Mouse (Mus musculus) intestine, postnatal 0 days (tissue): ENCODE measurements around the gene Mcts1. TPM values are rescaled to one million over a fixed set of nuclear protein-coding genes. Genes with fewer than 3 reads are reported as not detected.

ENCODE experiments used
- ATAC-seq: fragments of 200-750 bp; cut with Nextera tagmentation; 2 replicates; pipeline ENCODE4 v1.8.0; 2017; ENCODE audit warnings: mild to moderate bottlenecking, moderate TSS enrichment, moderate library complexity
- H3K27ac ChIP-seq: fragments of 300-500 bp; sonication (generic); 2 replicates; pipeline ENCODE4 v1.5.1; 2014; ENCODE audit warnings: mild to moderate bottlenecking, low read depth, low read length, moderate library complexity
- H3K27me3 ChIP-seq: fragments of 300-500 bp; sonication (generic); replicated peaks from 2 replicates; pipeline ENCODE4 v1.6.1; 2014; ENCODE audit warnings: low read length, mixed read lengths; ENCODE audit not compliant: control insufficient read depth, insufficient read depth
- H3K36me3 ChIP-seq: fragments of 300-500 bp; sonication (generic); 2 replicates; pipeline ENCODE4 v1.6.1; 2014; ENCODE audit warnings: mild to moderate bottlenecking, moderate library complexity; ENCODE audit not compliant: control insufficient read depth, insufficient read depth
- H3K4me1 ChIP-seq: fragments of 300-500 bp; sonication (generic); replicated peaks from 2 replicates; pipeline ENCODE4 v1.6.1; 2014; ENCODE audit warnings: antibody characterized with exemption, low read length, mixed read lengths; ENCODE audit not compliant: control insufficient read depth, insufficient read depth
- H3K4me2 ChIP-seq: fragments of 300-500 bp; sonication (generic); replicated peaks from 2 replicates; pipeline ENCODE4 v1.6.1; 2014; ENCODE audit warnings: low read depth, mild to moderate bottlenecking, moderate library complexity
- H3K4me3 ChIP-seq: fragments of 300-500 bp; sonication (generic); 2 replicates; pipeline ENCODE4 v1.5.1; 2014; ENCODE audit warnings: low read depth, low read length
- H3K9ac ChIP-seq: fragments of 300-500 bp; sonication (generic); 2 replicates; pipeline ENCODE4 v1.6.1; 2014; ENCODE audit warnings: mild to moderate bottlenecking, low read depth, low read length
- H3K9me3 ChIP-seq: fragments of 300-500 bp; sonication (generic); 2 replicates; pipeline ENCODE4 v1.6.1; 2016; ENCODE audit warnings: mixed run types; ENCODE audit not compliant: control insufficient read depth
- CTCF ChIP-seq: sonication (generic); IDR thresholded peaks from 2 replicates; pipeline ENCODE4 v1.5.1; 2016; ENCODE audit warnings: low read depth, mild to moderate bottlenecking, control low read depth, antibody characterized with exemption, moderate library complexity
- WGBS: fragments of 180-500 bp; shearing (Covaris S2); extraction: QIAGEN DNeasy Blood & Tissue Kit; methylation state at CpG from one replicate; pipeline ENCODE4 v1.1.7; 2014; 5-methylcytosine and 5-hydroxymethylcytosine counted together
- polyA plus RNA-seq: library from polyadenylated mRNA; unstranded; fragments of >200 nt; fragmentation: Nextera tagmentation; extraction: Ambion mirVana; gene quantifications from 2 replicates; pipeline ENCODE4 v1.2.1, GENCODE M21; 2015

Gene Mcts1
- 93.5 and 94.7 TPM in 2 replicates for polyA plus RNA-seq

DNA sequence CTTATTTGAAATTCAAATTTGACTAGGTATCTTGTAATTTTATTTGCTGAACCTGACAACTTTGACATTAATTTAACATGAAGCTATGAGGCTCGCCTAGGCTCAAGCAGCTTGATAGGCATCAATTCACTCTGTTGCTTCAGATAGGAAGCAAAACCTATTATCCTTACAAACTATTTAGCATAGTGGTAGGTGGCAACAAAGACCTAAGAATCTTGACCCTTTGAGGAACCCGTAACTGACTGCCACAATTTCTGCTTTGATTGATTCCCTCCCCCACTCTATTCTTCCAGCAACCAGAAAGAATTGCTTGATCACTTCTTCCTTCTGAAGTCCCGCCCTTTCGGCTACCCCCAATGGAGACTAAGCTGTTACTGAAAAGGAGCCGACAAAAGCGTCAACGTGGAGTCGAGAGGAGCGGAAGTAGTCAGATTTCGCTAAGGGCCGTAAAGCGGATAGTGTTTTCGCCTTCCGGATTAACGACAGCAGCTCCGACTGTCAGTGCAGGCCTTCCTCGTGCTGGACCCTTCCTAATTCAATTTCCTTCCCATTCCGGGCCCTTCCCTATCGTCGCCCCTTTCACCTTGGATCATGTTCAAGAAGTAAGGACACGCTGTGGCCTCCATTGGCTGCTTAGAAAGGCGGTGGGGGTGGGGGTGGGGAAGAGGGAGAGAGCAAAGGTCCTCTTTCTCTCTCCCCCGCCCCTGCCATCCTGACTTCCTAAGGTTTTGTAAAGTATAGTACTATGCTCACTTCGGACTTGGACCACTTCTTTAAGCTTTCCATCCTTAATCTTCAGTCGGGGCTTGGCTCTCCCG lies at the start of gene Mcts1:
TSS of gene Mcts1 (plus strand) at position 402 of the 818 bp plus-strand sequence.
- H3K36me3 ChIP-seq = no peaks in the 10 kb centered on the region
- no peak for TF ChIP-seq CTCF
- ATAC-seq = peak; percentile 81
- H3K27ac ChIP-seq = peak within 1 kb of the TSS; percentile 79
- H3K9ac ChIP-seq = peak within 1 kb of the TSS; percentile 35; the same call in 1 of the 2 replicates
- peak within 1 kb of the TSS; percentile 62 for H3K4me2 ChIP-seq
- peak within 1 kb of the TSS; percentile 49 for H3K4me3 ChIP-seq
- H3K27me3 ChIP-seq = no peaks in the 10 kb centered on the region
- no peaks in the 10 kb centered on the region for H3K9me3 ChIP-seq
- WGBS = 17% methylated on average over 26 of the region's 26 CpGs
- H3K4me1 ChIP-seq = no peaks in the 10 kb centered on the region

DNA sequence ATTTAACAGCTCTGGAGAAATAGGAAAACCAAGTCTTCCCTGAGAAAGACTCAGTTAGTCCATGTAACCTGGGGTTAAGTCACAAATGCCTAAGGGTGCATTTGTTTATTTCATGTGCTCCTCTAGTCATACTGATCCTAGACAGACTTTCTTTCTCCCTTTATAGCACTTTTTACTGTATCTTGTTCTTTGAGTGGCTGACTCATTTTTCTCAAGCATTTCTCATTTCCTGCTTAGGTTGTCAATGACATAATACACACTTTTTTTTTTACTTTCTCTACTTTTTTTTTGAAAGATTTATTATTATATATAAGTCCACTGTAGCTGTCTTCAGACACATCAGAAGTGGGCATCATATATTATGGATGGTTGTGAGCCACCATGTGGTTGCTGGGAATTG lies 47.1 kb upstream of the Mcts1 start:
- no peaks in the 10 kb centered on the region for H3K9me3 ChIP-seq

DNA sequence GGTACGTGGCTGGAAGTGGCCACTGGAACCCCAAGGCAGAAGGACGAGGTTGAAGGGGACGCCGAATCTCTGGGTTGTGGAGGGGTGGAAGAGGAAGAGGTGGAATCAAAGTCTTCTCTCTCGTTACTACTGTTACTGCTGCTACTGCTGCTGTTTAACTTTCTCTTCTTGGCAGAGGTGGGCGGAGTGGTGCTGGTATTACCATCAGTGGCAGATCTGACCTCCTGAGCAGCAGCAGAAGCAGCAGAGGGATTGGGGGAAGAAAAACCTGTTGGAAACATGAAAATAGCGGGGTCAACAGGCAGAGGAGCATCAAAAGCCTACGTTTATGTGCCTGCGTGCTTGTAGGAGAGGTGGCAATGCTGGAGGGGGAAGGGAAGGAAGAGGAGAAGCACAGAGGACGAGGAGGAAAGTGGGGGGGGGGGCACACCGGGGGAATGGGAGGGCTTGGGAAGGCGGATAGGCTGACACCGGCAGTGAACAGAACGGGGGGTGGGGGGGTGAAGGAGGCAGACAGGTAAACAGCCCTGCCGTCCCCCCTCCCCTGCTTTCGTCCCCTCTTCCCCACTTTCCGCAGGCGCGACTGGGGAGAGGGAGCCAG lies 36.3 kb upstream of the Mcts1 start:
- H3K9ac ChIP-seq = peak overlapping the region; percentile 78
- peak overlapping the region; percentile 59 for H3K4me3 ChIP-seq
- no peaks in the 10 kb centered on the region for H3K27me3 ChIP-seq
- H3K27ac ChIP-seq = peak overlapping the region; percentile 95
- no peak for ATAC-seq
- H3K36me3 ChIP-seq = no peaks in the 10 kb centered on the region
- TF ChIP-seq CTCF = no peak
- no peaks in the 10 kb centered on the region for H3K4me1 ChIP-seq
- peak overlapping the region; percentile 62 for H3K4me2 ChIP-seq
- H3K9me3 ChIP-seq = no peaks in the 10 kb centered on the region
- WGBS = 18% methylated on average over 12 of the region's 19 CpGs

More for the DNA sequence above, 47.1 kb upstream of the Mcts1 start:
- H3K4me2 ChIP-seq = no peak overlapping the region
- H3K27me3 ChIP-seq = no peaks in the 10 kb centered on the region
- no peaks in the 10 kb centered on the region; the same call in 1 of the 2 replicates for H3K36me3 ChIP-seq
- H3K27ac ChIP-seq = no peak overlapping the region
- H3K9ac ChIP-seq = no peak overlapping the region
- no peak overlapping the region for H3K4me3 ChIP-seq
- no peak for ATAC-seq
- H3K4me1 ChIP-seq = no peaks in the 10 kb centered on the region
- no peak for TF ChIP-seq CTCF

DNA sequence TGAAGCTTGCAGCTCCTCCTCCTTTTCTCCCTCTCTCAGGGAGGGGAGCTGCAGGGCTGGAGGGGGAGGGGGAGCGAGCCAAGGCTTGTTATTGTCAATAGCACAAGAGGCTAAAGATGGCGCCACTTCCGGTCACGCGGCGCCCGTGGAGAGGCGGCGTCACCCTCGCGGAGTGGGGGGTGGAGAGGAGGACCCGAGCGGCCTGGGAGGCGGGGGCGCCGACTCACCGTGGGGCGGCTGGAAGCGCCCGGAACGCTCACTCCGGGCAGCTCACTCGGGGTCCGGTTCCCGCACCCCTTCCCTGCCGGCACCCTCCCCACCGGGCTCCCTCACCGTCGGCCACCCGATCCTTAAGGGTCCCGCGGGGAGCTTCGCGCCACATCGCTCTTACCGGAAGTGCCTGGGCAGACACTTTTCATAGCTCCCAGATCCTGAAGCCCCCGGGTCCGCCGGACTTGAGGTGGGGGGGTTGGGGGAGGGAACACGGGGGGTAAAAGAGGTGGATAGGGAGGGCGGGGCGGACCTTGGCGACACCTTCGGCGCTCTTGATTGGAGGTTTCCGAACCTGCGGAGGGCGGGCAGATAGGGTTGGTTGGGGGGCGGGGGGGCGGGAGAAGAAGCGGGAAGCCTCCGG lies 35.7 kb upstream of the Mcts1 start:
- no peaks in the 10 kb centered on the region for H3K4me1 ChIP-seq
- no peaks in the 10 kb centered on the region for H3K36me3 ChIP-seq
- WGBS = 20% methylated on average over 32 of the region's 52 CpGs
- peak; percentile 92 for ATAC-seq
- peak overlapping the region; percentile 78 for H3K9ac ChIP-seq
- TF ChIP-seq CTCF = no peak
- peak overlapping the region; percentile 59 for H3K4me3 ChIP-seq
- no peaks in the 10 kb centered on the region for H3K9me3 ChIP-seq
- peak overlapping the region; percentile 95 for H3K27ac ChIP-seq
- peak overlapping the region; percentile 62 for H3K4me2 ChIP-seq
- H3K27me3 ChIP-seq = no peaks in the 10 kb centered on the region

GRCm38 (mm10) chrX:38565176-38565542 lies 35.2 kb upstream of the Mcts1 start:
- H3K4me2 ChIP-seq = peak overlapping the region; percentile 62
- H3K9me3 ChIP-seq = no peaks in the 10 kb centered on the region
- H3K4me3 ChIP-seq = peak overlapping the region; percentile 59
- H3K4me1 ChIP-seq = no peaks in the 10 kb centered on the region
- TF ChIP-seq CTCF = no peak
- H3K9ac ChIP-seq = no peak overlapping the region
- H3K36me3 ChIP-seq = no peaks in the 10 kb centered on the region
- peak overlapping the region; percentile 95; the same call in 1 of the 2 replicates for H3K27ac ChIP-seq
- 14% methylated on average over 8 of the region's 8 CpGs for WGBS
- H3K27me3 ChIP-seq = no peaks in the 10 kb centered on the region
- ATAC-seq = no peak

DNA sequence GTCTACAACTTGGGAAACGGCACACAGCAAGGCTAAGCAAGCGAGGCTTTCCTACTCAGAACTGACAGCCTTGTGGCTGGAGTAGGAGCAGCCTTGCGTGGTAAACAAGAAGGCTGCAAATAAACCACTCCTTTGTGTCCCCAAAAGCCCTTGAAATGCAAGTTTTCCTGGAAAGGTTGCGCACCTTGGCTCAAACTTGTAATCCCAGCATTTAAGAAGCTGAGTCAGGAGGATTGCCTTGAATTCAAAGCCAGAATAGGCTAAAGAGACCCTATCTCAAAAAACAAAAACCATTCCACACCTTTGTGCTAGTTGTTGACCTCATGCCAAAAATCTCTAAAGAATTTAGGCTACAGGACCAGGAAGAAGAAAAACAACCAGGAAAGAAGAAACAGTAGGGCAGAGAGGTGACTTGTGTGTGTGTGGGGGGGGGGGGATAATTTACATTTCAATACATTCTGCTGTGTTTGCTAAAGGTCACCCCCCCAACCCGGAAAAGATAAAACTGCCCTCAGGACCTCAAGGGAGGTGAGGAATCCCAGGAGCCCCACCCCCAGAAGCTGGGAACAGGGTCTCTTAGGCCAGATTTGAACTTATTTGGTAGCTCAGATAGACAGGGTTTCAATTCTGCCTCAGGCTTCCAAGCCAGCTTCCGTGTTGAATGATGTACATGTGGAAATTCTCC lies 33.7 kb upstream of the Mcts1 start:
- no peak overlapping the region for H3K4me2 ChIP-seq
- no peaks in the 10 kb centered on the region for H3K9me3 ChIP-seq
- H3K4me1 ChIP-seq = no peaks in the 10 kb centered on the region
- no peak for TF ChIP-seq CTCF
- H3K36me3 ChIP-seq = no peaks in the 10 kb centered on the region
- no peak overlapping the region for H3K9ac ChIP-seq
- H3K4me3 ChIP-seq = no peak overlapping the region
- no peaks in the 10 kb centered on the region for H3K27me3 ChIP-seq
- no peak for ATAC-seq
- no peak overlapping the region for H3K27ac ChIP-seq
- 72% methylated on average over 6 of the region's 6 CpGs for WGBS
